Comparison of ENCODE assay signal across 24 mouse cellular contexts in genomic region chr14:26297055-26297454, GRCm38 (mm10). TPM values are rescaled to one million over a fixed set of nuclear protein-coding genes. Genes with fewer than 3 reads are reported as not detected.
A peak's percentile ranks its signal among the peaks of the same experiment; 100 is the strongest.
DNase-seq lines count a peak whose midpoint lies in the region; ATAC-seq lines count a peak whose summit lies in the region.
"Had no signal": no experiment of that assay in that cellular context is flagged by ENCODE, and none has a peak within 500 bp of the region (broad histone marks: within the 10 kb centered on the region; RNA-seq: fewer than 3 reads in every experiment).

No protein-coding gene starts in this region.

- H3K9me3 ChIP-seq in intestine, embryonic 14.5 days (ENCODE audit: control insufficient read depth, low read length), result no peaks in the 10 kb centered on the region
- no peaks in the 10 kb centered on the region for H3K9me3 ChIP-seq in stomach, embryonic 16.5 days (replicated peaks; ENCODE audit: control insufficient read depth, low read length)
- H3K9me3 ChIP-seq: embryonic facial prominence, embryonic 10.5 days; forebrain, embryonic 10.5 days; hindbrain, embryonic 13.5 days; liver, embryonic 15.5 days had no signal

- no peak overlapping the region for H3K27ac ChIP-seq in intestine, embryonic 14.5 days (ENCODE audit: low read depth)
- no peak overlapping the region for H3K27ac ChIP-seq in stomach, embryonic 16.5 days (ENCODE audit: low read length)
- H3K27ac ChIP-seq: embryonic facial prominence, embryonic 10.5 days; forebrain, embryonic 10.5 days; heart, adult 2 months; hindbrain, embryonic 13.5 days; liver, embryonic 15.5 days had no signal

- peak; percentile 93 for ATAC-seq in intestine, embryonic 14.5 days (replicated peaks; ENCODE audit: low FRiP score, low TSS enrichment, low read depth)
- ATAC-seq in stomach, embryonic 16.5 days (ENCODE audit: insufficient read depth, low FRiP score), result peak; percentile 58; the same call in 1 of the 2 replicates
- ATAC-seq in erythroid progenitor cell, adult 5-6 weeks (replicated peaks; ENCODE audit: low FRiP score, poor library complexity, severe bottlenecking), result no peak
- ATAC-seq: activated CD4-positive, CD25-positive, alpha-beta regulatory T cell, adult 4 months; forebrain, embryonic 16.5 days; lung, postnatal 0 days had no signal

- peak; percentile 10 for DNase-seq in kidney, adult 11 months
- DNase-seq in kidney, adult 18-20 months, result no peak
- peak; percentile 59 for DNase-seq in intestine, embryonic 14.5 days (ENCODE audit: low spot score)
- peak; percentile 38 for DNase-seq in kidney, postnatal 14 days
- DNase-seq in right cerebral cortex, postnatal 4 days, result no peak
- DNase-seq: adrenal gland, adult 8-10 months; cerebellum, adult 11-12 months; gastrocnemius, postnatal 14 days; heart, adult 2 months; layer of hippocampus, postnatal 36 days; right cerebral cortex, adult 18-20 months; thymus, postnatal 14 days had no signal

- no peak overlapping the region for H3K4me2 ChIP-seq in intestine, embryonic 14.5 days (ENCODE audit: low read length)
- H3K4me2 ChIP-seq in stomach, embryonic 16.5 days (ENCODE audit: low read depth, low read length), result no peak overlapping the region
- H3K4me2 ChIP-seq: hindbrain, embryonic 13.5 days; liver, embryonic 15.5 days; midbrain, embryonic 11.5 days had no signal

- 66% methylated on average over 4 of the region's 4 CpGs for WGBS in intestine, embryonic 14.5 days
- 74% methylated on average over 4 of the region's 4 CpGs for WGBS in stomach, embryonic 16.5 days

- no peaks in the 10 kb centered on the region for H3K27me3 ChIP-seq in intestine, embryonic 14.5 days (replicated peaks; ENCODE audit: control insufficient read depth, insufficient read depth, low read length)
- H3K27me3 ChIP-seq in stomach, embryonic 16.5 days (ENCODE audit: control insufficient read depth, insufficient read depth, low read length), result no peaks in the 10 kb centered on the region
- H3K27me3 ChIP-seq: hindbrain, embryonic 13.5 days; liver, embryonic 15.5 days had no signal

- no peaks in the 10 kb centered on the region for H3K36me3 ChIP-seq in intestine, embryonic 14.5 days (ENCODE audit: control insufficient read depth, insufficient read depth, low read length)
- no peaks in the 10 kb centered on the region for H3K36me3 ChIP-seq in stomach, embryonic 16.5 days (ENCODE audit: control insufficient read depth, insufficient read depth, low read length)
- H3K36me3 ChIP-seq: embryonic facial prominence, embryonic 10.5 days; forebrain, embryonic 10.5 days; hindbrain, embryonic 13.5 days; liver, embryonic 15.5 days had no signal

- H3K4me1 ChIP-seq in intestine, embryonic 14.5 days (replicated peaks; ENCODE audit: control insufficient read depth, insufficient read depth, low read length), result no peaks in the 10 kb centered on the region
- no peaks in the 10 kb centered on the region for H3K4me1 ChIP-seq in stomach, embryonic 16.5 days (ENCODE audit: control insufficient read depth, insufficient read depth, low read length)
- H3K4me1 ChIP-seq: embryonic facial prominence, embryonic 10.5 days; forebrain, embryonic 10.5 days; hindbrain, embryonic 13.5 days; liver, embryonic 15.5 days had no signal

- no peak overlapping the region for H3K4me3 ChIP-seq in intestine, embryonic 14.5 days (ENCODE audit: low read depth, low read length)
- H3K4me3 ChIP-seq in stomach, embryonic 16.5 days (replicated peaks; ENCODE audit: low read length), result no peak overlapping the region
- H3K4me3 ChIP-seq: embryonic facial prominence, embryonic 10.5 days; forebrain, embryonic 10.5 days; heart, adult 2 months; hindbrain, embryonic 13.5 days; liver, embryonic 15.5 days had no signal

- H3K9ac ChIP-seq in intestine, embryonic 14.5 days (ENCODE audit: low read length), result no peak overlapping the region
- H3K9ac ChIP-seq in stomach, embryonic 16.5 days (ENCODE audit: low read length), result no peak overlapping the region
- H3K9ac ChIP-seq: hindbrain, embryonic 13.5 days; liver, embryonic 15.5 days had no signal

RNA-seq across cellular contexts. Expression of gene Duxbl3, which starts 39.3 kb away (rescaled TPM):
- polyA plus RNA-seq in intestine, embryonic 14.5 days (2014; fragmentation: Nextera tagmentation; extraction: Ambion mirVana), result 0.98 and 2.0 TPM in 2 replicates
- 0.62 and 1.0 TPM in 2 replicates for polyA plus RNA-seq in stomach, embryonic 16.5 days (2015; fragmentation: Nextera tagmentation; extraction: Ambion mirVana)
- total RNA-seq in erythroid progenitor cell, adult 5-6 weeks (2015; ENCODE audit: low replicate concordance), result not detected in 2 replicates
- total RNA-seq in erythroid progenitor cell, adult 5-6 weeks (2017; ENCODE audit: low replicate concordance), result not detected in 2 replicates
- total RNA-seq: heart, adult 2 months; heart, postnatal 25 days had no signal
- polyA plus RNA-seq: activated CD4-positive, CD25-positive, alpha-beta regulatory T cell, adult 4 months; cortical plate, adult 2 months; liver, embryonic 15.5 days had no signal

Comparison
In these comparisons a context has a peak if more than half of its experiments do, and no peak if none do; other contexts are left out.
1. DNase-seq: peak in kidney, adult 11 months (single experiment), intestine, embryonic 14.5 days (single experiment) and kidney, postnatal 14 days (single experiment); none in kidney, adult 18-20 months (single experiment) and right cerebral cortex, postnatal 4 days (single experiment).